Mouse (Mus musculus): ENCODE data around the gene Cdc16.

DNA sequence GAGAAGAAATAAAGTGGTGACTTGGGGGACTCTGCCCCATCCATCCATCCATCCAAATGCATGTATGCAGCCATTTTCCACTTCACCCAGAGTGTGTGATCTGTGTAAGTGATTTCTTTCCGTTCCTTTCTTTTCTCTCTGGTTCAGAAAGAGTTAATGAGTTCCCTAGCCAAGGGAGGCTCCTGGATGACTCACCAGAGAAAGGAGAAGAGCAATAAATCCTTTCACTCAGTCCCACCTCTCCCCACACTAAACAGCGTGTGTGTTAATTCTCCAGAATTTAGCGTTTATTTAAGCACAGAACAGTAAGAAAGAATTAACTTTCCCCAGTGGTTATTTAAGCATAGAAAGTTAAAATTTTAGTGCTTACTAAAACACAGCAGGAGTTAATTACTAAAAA, 9.8 kb upstream of the Cdc16 start:
- TF ChIP-seq CTCF (IDR thresholded peaks at IDR 0.05; ENCODE audit: low read depth) (no peak), EP300 (IDR thresholded peaks at IDR 0.05; ENCODE audit: low read depth) (no peak)

Measured in heart, postnatal 0 days (tissue).